Mouse (Mus musculus) left cerebral cortex, postnatal 4 days (tissue): ENCODE measurements around the gene Zfp750. TPM values are rescaled to one million over a fixed set of nuclear protein-coding genes. Genes with fewer than 3 reads are reported as not detected.

Experiments
- DNase-seq: peaks from one replicate; pipeline ENCODE4 v3.0.0-alpha.2; 2022
- intact Hi-C: fragments of 180-260 bp; cut with DNase I; formaldehyde crosslinking; loops from one replicate; pipeline ENCODE4 v1.15.1; 2025
- total RNA-seq, 2 experiments: library from RNA; stranded (reverse); gene quantifications; 2 replicates each; pipeline ENCODE4 v1.2.3; 2021

Gene Zfp750
- total RNA-seq, 2 experiments from 2014 or later: not detected

DNA sequence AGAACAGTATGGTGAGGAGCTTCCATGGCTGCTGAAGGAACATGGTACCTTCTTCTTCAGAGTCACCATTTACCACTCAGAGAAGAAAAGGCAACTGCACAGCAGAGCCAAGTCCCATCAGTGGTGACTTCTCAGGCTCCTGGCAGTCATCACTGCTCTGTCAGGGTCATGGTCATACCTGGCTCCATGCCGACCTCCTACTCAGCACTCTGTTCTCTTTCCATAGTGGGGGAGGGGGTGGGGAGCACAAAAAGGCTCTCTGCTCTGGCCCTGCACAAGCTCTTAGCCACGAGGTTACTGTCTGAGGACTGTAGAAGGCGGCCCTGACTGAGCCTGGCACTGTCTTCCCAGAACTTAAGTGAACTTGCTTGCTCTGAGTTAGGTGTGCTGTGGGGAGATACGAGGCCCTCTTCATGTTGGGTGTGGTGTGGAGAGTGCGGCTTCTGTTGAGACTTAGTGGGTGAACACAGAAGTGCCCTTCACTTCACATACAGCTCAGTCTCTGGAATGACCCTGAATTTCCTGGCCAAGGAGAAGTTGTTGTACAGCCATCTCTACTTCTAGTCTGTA lies 24.2 kb upstream of the Zfp750 start:
- intact Hi-C loops: no loop called here
- DNase-seq: peak; percentile 19

DNA sequence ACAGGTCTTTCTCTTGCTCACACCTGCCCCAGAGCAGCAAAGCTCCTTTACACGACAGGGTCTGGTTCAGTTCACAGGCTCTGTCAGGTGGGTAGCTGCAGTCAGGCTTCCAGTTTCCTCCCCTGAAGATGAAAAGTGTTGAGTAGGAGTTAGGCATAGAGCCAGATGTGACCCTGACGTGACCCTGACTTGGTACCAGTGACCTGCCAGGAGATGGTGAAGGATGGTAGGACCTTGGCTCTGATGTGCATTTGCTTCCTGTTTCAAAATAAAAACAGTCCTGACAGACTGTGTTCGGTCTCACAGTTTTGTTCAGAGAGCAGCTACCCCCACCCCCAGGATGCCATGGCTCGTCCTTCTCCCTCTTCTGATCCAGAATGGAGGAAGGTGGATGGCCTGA lies 23.3 kb upstream of the Zfp750 start:
- no peak for DNase-seq
- intact Hi-C loops: no loop called here

DNA sequence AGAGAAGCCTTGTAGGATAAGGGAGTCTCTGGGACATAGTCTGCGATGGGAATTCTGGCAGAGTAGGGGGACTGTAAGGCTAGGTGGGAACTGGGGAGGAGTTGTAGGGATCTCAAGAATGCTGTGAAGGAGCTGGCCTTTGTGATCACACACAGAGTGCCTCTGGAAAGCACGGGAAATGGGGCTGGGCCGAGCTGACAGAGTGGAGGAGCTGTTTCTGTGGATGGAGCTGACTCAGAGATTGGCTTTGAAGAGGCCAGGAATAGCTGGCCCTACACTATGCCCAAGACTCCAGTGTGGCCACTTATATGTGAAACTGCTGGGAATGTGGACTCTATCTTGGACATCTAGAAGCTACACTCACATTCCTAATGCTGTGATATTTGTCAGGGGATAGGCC lies 17.4 kb upstream of the Zfp750 start:
- DNase-seq: no peak
- intact Hi-C loops: no loop called here

DNA sequence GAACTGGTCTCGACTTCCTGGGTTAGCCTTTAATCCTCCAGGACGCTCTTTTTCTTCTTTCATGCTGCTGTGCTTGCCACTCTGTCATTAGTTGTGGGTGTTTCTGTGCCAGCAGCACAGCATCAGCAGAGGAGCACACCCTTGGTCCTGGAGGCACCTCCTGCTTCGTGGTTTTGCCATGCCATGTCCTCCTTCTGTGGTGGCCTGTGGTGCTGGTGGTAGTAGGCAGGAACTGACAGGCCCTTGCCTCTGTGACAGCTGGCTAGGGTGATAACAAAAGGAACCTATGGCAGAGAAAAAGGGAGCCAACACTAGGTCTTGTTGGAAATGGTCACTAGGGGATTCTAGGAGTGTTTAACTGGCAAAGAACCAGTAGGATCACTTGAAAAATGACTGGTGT lies 10.6 kb upstream of the Zfp750 start:
- DNase-seq: no peak
- intact Hi-C loops: no loop called here

DNA sequence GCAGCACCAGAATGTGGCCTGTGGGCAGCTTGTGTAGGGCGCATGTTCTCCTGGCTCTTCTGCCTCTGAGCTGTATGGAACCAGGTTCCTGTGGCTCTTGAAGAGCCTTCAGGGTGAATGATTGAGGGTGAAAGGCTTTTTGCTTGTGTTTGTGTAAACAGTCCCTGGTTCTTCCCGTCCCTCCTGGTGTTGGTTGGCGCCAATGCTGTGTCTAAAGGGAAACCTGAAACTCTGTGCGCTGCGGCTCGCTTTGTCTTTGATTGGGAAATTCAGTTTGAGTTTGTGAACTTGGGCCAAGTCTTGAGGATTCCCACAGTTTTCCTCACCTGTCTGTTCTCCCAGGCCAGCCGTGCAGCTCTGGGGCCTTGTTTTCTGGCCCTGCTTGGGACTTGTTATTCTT lies 5.1 kb upstream of the Zfp750 start:
- intact Hi-C loops: no loop called here
- DNase-seq: no peak

DNA sequence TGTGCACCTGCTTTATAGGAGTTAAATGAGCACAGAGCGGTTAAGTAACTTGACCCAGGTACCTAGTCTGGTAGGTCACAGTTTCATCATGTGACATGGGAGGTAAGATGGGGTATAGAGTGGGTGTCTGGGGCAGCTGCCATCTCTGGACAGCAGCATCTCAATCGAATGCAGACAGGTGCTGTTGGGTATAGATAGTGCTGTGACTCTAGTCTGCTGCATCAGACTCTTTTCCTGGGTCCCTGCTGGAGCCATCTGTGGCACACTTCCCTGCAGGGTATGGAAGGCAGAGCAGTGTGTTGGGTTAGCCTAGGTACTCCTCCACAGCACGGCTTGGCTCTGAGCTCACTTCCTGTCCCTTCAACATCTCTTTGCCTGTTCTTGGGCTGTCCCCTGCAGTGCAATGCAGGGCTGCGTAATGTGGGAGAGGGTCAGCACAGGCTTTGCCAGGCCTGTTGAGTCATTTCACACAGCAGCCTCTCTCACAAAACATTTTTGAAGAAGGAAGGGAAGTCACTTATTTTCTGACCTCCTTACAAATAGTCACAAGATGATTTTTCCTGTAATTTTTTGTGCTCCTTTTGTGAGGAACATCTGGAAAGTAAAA lies 3.1 kb upstream of the Zfp750 start:
- intact Hi-C loops: no loop called here
- DNase-seq: no peak

DNA sequence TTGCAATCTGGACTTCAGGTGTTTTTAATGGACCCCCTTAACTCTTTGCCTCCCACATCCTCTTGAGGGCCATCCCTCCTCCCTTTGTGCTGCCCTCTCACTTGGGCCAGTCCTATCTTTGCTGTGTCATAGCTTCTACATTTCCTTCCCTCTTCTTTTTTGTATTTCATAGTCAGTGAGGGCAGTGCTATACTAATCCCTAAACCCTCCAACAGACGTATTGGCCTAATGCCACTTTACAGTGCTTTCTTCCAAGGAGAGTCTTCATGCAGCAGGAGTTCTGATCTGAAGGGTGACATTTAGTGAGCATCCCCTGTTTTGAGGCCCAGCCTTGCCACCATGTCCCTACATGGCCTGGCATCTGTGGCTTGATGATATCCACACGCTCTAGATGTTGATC lies 1.6 kb upstream of the Zfp750 start:
- intact Hi-C loops: no loop called here
- no peak for DNase-seq

DNA sequence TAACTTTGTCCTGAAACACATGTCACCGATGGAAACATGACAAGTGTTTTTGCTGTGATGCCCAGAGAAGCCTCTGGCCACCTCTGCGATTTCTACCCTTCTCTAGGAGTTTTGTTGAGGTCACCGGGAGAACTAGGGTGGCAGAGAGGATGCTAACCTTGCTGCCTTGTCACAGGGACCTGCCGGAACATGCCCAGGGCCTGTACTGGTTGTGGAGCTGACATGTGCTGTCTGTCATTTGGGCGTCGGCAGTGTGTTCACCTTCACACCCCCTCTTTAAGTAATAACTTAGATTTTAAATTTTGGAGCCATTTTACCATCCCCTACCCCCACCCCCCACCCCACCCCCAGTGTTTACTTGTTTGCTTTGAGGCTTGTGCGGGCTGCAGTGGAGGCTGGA lies 570 bp upstream of the Zfp750 start:
- intact Hi-C loops: no loop called here
- DNase-seq: no peak

DNA sequence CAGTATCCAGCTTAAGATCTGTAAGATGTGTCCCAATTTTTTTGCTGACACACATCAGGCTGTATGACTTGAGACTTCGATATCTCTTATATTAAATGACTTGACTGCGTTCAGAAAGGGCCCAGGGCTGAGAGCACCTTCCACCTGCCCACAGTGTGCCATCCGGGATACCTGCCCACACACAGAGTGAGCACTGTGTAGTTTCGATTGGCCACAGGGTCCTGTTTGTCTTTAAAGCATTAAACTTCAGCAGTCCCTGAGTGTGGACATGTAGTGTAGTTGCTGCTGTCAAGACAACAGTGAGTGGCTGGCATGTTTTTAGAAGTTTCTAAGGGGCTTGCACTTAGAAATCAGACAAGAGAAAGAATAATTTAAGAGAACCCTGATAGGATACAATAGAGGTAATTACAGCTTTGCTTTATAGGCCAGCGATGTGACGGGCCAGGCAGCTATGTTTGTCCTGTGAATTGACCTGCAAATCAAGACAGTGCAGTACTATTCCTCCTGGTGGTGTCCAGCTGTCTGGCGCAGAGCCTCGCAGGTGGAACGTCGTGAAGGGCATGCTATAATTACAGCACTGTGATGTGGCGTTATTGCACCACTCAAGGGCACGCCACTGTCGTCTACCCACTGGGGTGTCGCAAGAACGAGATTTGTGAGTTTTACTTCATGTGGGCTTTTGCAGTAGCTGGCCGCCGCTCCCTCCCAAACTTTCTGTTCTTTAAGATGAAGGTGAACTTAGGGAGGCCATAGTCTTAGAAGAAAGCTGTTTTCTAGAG lies 1.3 kb downstream of the Zfp750 start:
- intact Hi-C loops: no loop called here
- DNase-seq: no peak

DNA sequence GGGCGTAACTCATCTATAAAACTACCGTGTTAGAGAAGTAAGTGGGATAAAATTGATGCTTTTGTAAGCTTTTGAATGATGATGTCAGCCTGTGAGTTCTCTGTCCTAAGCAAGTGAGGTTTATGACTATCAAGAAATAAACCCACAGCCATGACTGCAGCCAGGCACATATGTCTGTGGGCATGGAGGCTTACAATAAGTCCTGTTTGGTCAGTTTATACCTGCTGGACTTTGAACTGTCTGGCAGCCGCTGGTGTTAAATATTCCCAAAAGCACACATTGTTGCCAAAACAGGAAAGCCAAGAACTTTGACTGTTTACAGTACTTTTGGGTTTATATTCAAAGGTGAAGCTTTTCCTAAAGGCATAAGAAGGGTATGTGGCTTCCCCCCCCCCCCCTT lies 2.2 kb downstream of the Zfp750 start:
- no peak for DNase-seq
- intact Hi-C loops: no loop called here

DNA sequence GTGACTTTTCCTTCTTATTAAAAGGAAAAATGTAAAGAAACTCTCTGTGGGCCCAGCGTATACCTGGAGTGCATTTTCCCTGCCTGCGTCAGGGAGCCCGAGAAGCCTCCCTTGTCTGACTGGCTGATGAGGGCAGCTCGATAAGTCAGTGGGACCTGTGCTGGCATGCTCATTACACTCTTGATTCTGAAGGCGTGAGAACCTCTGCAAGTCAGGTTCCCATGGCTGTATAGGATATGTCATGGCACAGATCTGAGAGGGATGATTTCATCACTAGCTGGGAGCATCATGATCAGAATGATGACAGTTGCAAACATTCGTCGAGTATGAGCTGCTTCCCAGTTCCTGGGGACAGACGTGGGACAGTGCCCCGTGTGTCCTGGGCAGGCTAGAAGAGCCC lies 3.1 kb downstream of the Zfp750 start:
- no peak for DNase-seq
- intact Hi-C loops: no loop called here

DNA sequence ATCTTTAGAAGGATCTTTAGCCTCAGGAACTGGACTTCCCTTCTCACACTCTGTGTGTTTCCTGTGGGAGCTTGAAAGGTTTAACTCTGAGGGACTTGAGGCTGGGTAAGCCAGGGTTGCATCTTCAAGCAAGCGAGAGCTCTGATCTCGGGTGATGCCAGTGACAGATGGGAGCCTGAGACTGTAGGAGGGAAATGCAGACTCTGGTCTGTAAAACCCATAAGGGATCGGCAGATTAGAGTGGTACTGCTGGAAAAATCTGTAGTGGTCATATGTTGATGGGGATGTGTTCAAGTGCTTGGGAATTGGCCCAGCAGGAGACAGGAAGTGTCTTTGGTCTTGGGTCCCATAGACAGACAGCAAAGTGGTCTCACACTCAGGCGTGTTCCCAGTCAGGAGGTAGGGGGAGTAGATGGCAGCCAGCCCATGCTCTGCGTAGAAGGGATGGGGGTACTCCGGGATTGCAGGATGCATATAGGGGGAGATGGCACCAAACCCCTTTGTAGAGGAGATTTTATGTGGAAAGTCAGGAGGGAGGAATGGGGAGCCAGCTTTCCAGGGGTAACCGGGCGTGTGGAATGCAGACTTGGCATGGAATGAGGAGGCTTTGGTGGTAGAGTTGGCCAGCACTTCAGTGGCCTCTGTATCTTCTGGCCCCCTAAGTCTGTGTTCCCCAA lies 6.1 kb downstream of the Zfp750 start:
- peak; percentile 19 for DNase-seq
- intact Hi-C loops: no loop called here

DNA sequence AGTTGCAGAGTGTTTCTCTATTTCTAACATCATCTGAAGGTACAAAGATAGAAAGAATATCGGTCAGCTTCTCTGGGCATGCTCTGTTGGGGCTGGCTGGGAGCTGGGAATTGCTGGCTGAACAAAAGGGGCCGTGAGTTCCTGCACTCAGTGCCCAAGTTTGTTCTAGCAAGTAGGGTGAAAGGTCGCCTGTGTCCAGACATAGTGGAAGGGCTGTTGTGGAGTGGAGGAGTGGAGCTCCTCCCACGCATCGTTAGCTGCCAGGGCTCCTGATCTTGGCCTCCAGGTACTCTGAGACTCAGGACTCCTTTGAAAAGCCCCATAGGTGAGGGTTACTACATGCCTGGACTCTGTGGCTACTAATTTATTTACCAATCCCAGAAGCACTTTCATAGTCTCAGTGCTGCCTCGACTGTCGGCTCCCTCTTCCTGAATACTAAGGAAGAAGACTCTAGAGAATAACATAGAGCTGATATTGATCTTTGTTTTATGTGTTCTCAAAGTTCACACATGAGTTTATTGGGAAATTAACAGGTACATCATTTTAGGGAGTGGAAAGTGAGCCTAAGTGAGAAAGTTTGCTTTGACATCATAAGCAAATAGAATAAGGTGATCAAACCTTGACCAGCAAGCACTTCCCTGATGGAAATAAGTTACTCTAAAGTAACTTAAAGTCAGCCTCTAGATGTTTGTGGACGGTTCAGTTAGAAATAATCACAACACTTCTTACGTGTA lies 8.5 kb downstream of the Zfp750 start:
- intact Hi-C loops: no loop called here
- DNase-seq: no peak

DNA sequence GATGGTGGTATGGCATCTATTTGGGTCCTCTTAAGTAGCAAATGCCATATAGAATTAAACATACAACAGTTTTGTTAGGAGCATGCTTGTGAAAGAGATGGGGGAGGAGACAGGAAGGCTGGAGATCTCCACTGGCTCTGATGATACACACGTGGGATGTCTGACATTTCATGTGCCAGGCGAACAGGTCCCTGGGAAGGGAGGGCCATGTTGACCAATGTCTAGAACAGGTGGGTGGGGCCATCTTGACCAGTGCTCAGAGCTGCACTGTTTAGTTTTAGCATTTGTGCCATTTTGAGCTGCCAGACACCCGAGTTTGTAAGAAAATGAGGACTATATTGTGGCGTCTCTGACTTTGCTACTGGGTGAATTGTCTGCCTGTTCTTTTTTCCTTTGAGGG lies 10.7 kb downstream of the Zfp750 start:
- DNase-seq: no peak
- intact Hi-C loops: no loop called here

DNA sequence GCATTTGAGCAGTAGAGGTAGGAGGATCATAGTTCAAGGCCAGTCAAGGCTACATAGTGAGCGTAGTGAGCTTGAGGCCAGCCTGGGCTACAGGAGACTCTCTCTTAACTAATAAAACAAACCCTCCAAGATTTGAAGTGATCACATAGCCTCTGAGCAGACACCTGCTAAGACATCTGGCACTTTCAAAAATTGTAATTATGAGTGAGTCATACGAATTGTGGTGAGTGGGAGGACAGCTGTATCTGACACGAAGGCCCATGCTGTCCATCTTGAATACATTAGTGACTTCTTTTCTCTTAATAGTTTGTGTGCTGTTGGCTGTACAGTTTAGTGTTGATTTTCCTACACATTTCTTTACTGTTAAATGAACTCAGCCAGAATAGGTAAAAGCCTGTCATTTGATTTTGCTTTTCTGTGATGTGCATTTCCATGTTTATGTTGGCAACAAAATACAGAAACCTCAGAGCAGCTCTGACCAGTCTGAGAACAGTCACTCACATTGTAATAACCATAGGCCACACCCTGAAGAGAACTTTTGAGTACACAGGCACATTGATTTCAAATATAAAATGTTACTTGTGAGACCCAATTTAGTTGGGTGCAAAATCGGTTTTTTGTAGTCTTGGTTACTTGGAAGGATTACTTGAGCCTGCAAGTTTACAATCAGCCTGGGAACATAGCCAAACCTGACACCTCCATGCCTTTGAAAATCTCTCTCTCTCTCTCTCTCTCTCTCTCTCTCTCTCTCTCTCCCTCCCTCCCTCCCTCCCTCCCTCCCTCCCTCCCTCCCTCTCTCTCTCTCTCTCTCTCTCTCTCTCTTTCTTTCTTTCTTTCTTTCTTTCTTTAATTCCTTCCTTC lies 16.9 kb downstream of the Zfp750 start:
- intact Hi-C loops: no loop called here

DNA sequence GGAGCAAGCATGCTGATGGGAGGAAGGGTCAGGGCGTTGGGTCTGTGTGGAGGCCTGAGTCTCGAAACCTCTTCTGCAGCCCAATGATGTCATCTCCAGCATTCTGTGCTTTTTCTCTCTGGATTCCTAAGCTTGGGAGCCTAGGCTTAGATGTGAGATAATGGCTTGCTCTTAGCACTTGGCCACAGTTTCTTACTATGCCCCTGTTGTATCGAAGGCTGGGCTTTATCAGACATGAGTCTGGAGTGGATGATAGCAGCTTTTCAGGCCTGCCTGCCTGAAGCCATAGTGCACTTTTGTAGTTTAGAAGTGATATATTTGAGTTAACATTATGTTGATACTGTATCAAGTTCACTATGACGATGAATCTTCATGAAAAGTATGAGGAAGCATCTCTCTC lies 17.6 kb downstream of the Zfp750 start:
- DNase-seq: no peak
- intact Hi-C loops: no loop called here

More for the DNA sequence above, 16.9 kb downstream of the Zfp750 start:
- no peak for DNase-seq

DNA sequence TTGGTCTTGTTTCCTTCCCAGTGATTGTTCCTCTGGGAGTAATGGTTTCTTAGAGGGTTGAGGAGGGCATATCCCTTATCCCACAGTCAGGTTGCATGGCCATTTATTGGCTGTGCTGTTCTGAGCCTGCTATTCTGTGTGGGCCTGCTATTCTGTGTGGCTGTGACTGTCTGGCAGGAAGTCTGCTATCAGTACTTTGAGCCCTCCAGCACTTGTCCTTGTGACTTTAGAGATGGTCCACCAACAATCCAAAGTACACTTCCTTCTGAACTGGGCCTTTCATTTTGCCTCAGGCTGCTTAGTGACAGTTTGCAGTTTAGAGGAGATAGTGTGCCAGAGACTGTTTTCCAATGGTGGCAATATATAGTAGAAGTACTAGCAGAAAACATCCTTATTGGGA lies 18.5 kb downstream of the Zfp750 start:
- DNase-seq: no peak
- intact Hi-C loops: no loop called here

DNA sequence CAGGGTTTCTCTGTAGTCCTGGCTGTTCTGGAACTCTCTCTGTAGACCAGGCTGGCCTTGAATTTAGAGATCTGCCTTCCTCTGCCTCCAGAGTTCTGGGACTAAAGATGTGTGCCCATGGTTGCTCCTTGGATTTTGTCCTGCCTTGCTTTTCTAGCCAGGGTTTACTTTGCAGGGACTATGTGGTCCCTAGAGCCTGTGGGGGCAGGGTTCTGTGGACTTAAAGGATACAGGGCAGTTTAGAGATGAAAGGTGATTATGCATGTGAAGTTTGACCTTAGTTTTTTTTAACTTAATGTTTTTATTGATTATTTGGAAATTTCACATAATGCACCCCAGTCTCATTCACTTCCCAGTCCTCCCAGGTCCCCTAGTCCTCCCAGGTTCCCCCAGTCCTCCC lies 28.5 kb downstream of the Zfp750 start:
- DNase-seq: no peak
- intact Hi-C loops: no loop called here

DNA sequence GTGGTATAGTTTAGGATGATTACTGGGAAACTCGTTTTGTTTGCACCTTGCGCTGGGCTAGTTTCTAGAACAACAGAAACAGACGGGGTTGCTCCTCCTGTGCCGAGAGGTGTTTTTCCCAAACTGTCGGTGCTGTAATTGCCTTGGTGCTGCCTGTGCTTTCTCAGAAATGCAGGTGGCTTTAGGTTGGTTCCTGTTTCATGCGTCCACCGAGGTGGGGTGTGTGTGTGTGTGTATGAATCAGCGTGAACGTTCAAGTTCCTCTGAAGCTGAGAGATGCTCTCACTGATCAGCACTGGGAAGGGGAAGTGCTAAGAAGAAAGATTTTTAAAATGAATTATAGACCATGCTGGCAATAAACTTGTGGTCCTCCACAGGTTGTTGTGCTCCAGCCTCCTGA lies 33.3 kb downstream of the Zfp750 start:
- no peak for DNase-seq
- intact Hi-C loops: no loop called here

DNA sequence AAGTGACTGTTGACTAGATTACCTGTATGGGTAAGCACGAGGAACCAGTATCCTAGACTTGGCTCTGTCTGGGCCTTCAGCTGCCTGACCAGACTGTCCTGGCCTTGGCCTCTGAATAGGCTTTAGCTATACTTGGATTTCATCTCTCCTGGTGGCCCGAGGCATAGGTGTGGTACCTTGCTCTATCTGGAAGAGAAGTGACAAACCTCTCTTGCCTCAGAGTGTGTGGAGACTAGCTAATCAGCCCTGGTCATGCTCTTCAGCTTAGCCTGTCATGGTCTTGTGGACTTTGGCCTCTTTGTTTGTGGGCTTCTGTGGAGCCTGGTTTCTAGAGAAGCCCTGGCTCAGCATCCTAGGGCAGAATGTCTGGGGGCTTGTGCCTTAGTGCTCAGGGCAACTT lies 38.0 kb downstream of the Zfp750 start:
- DNase-seq: no peak
- intact Hi-C loops: no loop called here
